Mouse (Mus musculus) ovary, postnatal 36 days (tissue): ENCODE measurements around the gene Olfr99.
"Not testable (repeated sequence)": the region's sequence is repeated elsewhere in the genome, so short reads cannot be mapped to it uniquely, and the experiment has no call there.

Experiments used
- DNase-seq: peaks from one replicate; pipeline ENCODE4 v3.0.0; 2022; ENCODE audit warnings: low spot score, mixed read lengths

The Olfr99 gene

DNA sequence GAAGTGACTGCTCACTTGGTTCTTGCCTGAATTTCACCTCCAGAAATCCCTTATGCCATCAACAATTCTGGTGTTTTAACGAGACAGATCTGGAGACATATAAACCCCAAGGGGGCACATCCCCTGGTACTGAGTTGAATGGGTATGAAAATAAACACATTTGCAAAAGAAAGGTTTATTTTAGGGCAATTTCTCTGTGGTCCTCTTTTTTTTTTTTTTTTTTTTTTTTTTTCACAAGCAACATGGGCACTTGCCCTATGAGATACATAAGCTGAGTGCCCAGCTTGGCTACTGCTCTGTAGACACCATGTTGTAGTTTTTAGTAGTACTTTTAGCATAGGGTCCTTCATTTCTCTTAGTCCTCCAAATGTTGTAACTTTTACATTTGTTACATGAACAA, at the start of gene Olfr99:
Gene Olfr99 (minus strand): TSS at position 101 of the 400 bp plus-strand sequence.
- DNase-seq = no peak

DNA sequence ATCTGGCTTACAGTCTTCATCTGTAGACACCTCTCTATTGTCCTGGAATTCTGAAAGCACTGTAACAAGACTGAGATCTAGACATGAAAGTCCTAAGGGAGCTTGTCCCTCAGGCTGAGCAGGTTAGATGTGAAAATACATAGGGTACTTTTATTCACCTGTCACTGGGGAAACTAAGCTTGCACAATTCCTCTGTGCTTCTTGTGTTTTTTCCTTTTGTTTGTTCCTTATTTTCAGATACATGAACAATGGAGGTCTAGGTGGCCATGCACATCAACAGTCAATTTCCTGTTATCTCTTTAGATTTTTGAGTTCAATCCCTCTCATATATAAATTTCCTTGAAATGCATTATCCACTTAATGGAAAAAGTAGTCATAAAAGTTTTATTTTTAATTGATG, 33.7 kb upstream of the Olfr99 start, which contains the start of gene Olfr102:
Gene Olfr102 (minus strand): TSS at position 101 of the 400 bp plus-strand sequence.
- DNase-seq = no peak

DNA sequence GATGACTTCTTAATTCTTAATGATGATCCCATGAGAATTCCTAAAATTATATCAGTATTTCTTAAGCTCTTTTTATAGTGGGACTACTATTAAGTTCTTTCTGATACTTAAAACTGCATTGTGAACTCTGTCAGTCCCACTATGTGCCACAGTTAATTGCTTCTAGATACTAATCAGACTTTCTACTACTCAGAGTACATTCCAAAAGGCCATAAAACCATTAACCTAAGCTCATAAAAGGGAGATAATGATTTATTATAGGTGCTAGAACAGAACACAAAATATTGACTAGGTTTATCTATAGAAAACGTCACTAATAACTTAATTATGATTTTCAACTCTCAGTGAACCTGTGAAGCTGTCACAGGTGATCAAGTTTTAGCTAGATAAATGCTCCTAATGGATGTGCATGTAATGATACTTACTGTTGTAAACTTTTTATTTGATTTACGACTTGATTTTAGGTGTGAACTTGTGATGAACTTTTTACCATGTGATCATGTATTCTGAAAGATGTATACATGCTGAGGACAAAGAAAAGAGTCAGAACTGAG, 27.0 kb upstream of the Olfr99 start:
- no peak for DNase-seq

DNA sequence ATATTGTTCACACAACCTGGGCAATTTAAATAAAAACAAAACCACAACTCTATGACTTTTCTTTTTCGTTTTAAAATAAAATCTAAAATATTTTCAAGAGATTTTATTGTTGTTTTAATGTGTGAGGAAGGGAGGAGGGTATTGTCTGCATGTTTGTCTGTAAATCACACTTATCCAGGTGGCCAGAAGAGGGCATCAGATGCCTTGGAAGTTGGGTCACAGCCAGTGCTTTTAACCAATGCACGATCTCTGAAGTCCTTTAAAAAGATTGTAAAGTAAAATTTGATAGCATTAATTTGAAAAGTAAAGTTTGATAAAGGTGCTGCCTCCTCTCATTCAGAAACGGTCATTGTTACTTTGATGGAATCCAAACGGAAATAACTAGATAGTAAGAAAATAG, 25.2 kb upstream of the Olfr99 start:
- DNase-seq = no peak

DNA sequence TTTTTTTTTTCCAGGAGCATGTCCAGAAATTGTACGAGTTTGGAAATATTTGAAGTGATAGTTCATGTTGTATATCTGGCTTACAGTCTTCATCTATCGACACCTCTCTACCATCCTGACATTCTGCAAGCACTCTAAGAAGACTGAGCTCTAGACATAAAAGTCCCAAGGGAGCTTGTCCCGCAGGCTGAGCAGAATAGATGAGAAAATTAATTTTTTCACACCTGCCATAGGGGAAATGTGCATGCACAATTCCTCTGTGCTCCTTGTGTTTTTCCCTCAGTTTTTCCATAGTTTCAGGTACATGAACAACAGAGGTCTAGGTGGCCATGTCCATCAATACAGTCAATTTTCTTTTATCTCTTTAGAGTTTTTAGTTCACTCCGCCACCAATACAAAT, 21.0 kb upstream of the Olfr99 start, which contains the start of gene Olfr101:
Gene Olfr101 (minus strand): TSS at position 101 of the 400 bp plus-strand sequence.
- DNase-seq = no peak

DNA sequence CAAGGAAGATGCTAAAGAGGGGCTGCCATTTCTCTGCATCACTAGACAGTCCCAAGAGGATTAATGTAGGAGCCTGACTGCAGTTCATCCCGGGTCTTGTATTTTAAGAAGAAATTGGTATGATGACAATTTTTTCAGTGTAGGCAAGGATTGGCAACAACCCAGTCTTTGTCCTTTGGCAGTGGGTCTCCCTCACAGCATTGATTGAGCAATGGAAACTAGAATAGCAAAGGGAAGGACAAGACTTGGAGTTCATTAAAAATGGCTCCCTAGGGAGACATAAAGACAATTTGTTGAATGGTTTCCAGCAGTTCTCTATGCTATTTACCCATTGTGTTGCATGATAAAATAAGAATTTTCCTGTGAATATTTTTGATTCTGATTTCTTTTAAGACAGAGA, 2.9 kb downstream of the Olfr99 start:
- DNase-seq = no peak

DNA sequence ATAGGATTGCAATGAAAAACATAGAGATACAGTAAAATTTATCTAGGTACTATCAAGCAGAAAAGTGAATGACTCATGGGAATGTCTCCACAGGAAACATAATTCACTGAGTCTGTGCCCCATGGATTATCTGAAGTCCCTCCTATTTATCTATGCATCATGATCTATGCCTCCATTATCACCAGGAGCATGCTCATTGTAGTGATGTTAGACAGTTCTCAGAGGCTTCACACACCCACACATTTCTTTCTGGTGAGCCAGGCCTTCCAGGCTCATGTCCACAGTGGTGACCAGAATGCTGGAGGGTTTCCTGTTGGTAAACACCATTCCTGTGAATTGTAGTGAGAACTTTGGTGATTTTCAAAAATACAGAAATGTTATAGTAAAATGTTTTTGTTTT, 6.7 kb downstream of the Olfr99 start:
- no peak for DNase-seq

DNA sequence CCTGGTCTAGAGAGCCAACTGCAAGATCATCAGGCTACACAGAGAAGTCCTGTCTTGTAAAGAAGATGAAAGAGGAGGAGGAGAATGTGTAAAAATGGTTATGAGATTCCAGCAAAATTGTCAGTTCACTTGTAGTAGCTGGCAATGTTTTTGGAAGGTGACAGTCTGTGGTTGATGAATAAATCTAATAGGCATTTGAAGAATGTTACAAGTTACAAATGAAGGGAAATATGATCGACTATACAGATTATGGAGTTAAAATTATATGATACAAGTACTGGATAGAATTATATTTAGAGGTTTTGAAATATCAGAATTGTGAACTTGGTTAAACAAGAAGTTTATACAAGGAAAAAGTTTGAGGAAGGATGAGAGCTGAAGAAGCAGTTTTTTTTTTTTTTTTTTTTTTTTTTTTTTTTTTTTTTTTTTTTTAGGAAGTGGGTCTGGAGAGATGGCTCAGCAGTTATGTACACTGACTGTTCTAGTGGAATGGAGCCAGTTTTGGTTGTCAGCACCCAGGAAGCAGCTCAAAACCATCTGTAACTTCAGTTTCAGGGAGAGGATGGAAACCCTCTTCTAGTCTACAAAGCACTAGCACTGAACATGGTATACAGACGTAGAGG, 7.5 kb downstream of the Olfr99 start:
- DNase-seq = no peak

DNA sequence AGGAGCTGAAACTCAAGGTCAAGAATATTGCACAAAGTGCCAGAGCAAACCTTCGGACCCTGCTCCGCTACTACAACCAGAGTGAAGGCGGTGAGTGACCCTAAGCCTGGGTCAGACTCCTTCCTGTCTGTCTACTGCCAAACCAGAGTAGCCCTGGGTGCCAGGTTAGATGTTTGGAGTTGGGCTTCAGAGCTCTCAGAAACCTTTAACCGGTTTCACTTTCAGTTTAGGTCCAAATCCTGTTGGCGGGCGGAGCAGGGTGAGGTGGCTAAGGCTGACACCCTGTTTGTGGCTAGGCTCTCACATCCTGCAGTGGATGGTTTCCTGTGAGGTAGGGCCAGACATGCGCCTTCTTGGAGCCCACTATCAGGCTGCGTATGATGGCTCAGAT, 12.6 kb downstream of the Olfr99 start:
- DNase-seq = peak; percentile 49

DNA sequence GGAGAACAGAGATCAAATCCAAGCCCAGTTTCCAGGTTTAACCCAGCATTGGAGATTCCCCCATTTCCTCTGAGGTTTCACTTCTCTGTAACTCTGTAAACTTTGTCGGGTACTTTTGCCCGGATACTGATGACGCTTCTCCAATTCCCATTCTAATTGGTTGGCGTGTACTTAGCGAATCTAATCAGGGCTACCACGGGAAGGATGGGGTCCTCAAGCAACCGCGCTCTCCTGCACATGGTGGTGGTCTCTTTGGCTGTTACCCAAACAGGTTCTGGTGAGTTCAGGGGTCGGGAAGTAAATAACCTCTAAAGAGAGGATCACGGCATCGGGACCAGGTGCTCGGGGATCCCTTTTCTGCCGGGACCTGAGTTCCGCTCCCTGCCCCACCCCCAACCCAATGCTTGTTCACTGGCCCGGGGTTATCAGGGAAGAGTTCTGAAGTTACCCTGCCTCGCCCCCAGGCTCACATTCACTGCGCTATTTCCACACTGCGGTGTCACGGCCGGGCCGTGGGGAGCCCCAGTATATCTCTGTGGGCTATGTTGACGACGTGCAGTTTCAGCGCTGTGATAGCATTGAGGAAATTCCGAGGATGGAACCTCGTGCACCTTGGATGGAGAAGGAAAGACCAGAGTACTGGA, 13.1 kb downstream of the Olfr99 start, which contains the start of gene H2-M3:
Gene H2-M3 (plus strand): TSS at position 163 of the 644 bp plus-strand sequence.
- peak; percentile 78 for DNase-seq

DNA sequence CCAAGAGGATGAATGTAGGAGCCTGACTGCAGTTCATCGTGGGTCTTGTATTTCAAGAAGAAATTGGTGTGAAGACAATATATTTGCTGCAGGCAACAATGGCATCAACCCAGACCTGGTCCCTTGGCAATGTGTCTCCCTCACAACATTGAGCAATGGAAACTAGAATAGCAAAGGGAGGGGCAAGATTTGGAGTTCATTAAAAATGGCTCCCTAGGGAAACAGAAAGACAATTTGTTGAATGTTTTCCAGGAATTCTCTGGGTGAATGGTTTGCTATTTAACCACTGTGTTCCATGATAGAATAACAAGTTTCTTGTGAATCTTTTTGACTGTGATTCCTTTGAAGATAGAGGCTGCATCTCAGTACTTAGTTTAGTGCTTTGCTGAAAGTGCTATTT, 19.6 kb downstream of the Olfr99 start, which contains the start of gene Olfr98:
Gene Olfr98 (minus strand): TSS at position 124 of the 400 bp plus-strand sequence.
- no peak for DNase-seq

DNA sequence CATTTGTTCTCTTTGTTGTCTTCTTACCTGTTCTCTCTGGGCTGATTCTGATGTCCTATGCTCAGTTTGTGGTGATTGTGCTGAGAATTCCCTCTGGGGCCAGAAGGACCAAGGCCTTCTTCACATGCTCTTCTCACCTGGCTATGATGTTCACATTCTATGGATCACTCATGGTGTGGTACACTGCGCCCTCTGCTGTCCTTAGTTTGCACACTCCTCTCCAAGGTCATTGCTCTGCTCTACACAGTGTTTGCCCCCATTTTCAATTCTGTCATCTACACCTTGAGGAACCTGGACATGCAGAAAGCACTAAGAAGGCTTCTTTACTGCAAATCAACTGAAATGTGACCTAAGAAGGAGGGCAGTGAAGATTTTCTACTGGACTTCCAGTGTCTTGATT, 32.7 kb downstream of the Olfr99 start:
- DNase-seq = no peak

DNA sequence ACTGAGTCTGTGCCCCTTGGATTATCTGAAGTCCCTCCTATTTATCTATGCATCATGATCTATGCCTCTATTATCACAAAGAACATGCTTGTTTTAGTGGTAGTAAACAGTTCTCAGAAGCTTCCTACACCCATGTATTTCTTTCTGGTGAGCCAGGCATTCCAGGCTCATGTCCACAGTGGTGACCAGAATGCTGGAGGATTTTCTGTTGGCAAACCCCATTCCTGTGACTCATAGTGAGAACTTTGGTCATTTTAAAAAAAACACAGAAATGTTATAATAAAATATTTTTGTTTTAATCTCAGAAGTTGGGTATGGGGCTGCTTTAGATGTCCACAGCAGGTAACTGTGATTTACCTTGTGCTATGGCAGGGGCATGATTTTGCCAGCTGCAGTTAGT, 33.8 kb downstream of the Olfr99 start:
- no peak for DNase-seq

DNA sequence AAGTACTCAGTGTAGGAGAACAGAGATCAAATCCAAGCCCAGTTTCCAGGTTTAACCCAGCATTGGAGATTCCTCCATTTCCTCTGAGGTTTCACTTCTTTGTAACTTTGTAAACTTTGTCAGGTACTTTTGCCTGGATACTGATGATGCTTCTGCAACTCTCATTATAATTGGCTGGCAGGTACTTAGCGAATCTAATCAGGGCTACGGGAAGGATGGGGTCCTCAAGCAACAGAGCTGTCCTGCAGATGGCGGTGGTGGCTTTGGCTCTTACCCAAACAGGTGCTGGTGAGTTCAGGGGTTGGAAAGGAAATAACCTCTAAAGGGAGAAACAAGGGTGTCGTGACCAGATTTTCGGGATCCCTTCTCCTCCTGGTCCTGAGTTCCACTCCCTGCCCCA, 36.5 kb downstream of the Olfr99 start:
- DNase-seq = no peak

DNA sequence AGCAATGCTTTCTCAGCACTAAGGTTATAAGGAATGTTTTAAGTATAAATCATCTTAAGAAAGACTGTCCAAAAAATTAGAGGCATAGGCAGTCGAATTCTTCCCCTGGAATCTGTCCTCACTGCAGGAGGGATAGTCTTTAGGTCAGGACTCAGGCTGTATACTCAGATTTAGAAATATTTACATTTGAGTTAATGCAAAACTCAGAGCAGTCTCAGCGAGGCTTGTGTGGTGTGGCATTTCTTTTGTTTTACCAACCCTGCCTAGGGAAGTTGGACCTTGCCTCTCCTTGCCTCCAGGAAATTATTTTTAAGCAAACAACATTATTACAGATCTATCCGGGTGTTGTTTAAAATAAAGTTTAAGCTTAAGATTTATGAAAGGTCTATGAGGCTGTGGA, 41.1 kb downstream of the Olfr99 start:
- no peak for DNase-seq

DNA sequence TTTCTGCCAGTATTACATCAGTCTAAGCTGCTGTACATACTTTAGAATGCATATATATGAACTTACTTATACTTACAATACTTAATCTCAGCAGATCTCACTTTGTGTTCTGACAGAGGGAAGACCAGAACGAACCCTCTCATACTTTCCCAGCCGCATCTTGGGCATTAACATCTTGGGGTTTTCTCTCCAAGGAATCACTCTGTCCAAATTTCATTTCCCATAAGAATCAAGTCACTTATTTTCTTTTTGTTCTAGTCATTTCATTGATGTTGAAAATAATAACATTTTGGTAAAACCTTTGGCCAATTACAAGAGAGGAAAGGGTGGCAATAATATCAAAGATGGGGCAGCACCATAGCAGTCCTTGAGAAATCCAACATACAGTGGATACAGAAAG, 46.0 kb downstream of the Olfr99 start, which contains the start of gene Olfr97:
Gene Olfr97 (minus strand): TSS at position 101 of the 400 bp plus-strand sequence.
- not testable (repeated sequence) for DNase-seq
